In genomic region chr2:6481966-6482365, GRCm38 (mm10) we compare ENCODE assay signal across 33 mouse cellular contexts.
"Had no signal": no experiment of that assay in that cellular context is flagged by ENCODE, and none has a peak within 500 bp of the region (broad histone marks: within the 10 kb centered on the region; RNA-seq: fewer than 3 reads in every experiment).

No protein-coding gene starts in this region.

- H3K4me3 ChIP-seq: heart, embryonic 12.5 days; heart, embryonic 13.5 days; heart, embryonic 15.5 days; hindbrain, embryonic 10.5 days; hindbrain, embryonic 12.5 days; hindbrain, embryonic 13.5 days; hindbrain, embryonic 15.5 days; intestine, embryonic 15.5 days; kidney, embryonic 15.5 days; layer of hippocampus, adult 2 months; left cerebral cortex, adult 2 months had no signal

- DNase-seq: heart, postnatal 10 days; heart, postnatal 14 days; heart, postnatal 36 days; heart, postnatal 4 days; kidney, adult 11 months; kidney, adult 18-20 months; kidney, adult 2 months; kidney, adult 8-10 months; kidney, adult 9 months; kidney, postnatal 10 days; kidney, postnatal 14 days; kidney, postnatal 36 days; kidney, postnatal 4 days; layer of hippocampus, adult 9-11 months; layer of hippocampus, postnatal 36 days had no signal

- H3K36me3 ChIP-seq: heart, embryonic 12.5 days; heart, embryonic 13.5 days; heart, embryonic 15.5 days; hindbrain, embryonic 10.5 days; hindbrain, embryonic 12.5 days; hindbrain, embryonic 13.5 days; hindbrain, embryonic 15.5 days; intestine, embryonic 15.5 days; kidney, embryonic 15.5 days had no signal

- H3K4me2 ChIP-seq: heart, embryonic 12.5 days; heart, embryonic 13.5 days; heart, embryonic 15.5 days; hindbrain, embryonic 12.5 days; hindbrain, embryonic 13.5 days; hindbrain, embryonic 14.5 days; hindbrain, embryonic 15.5 days; intestine, embryonic 15.5 days; kidney, embryonic 15.5 days had no signal

- H3K27me3 ChIP-seq: heart, embryonic 12.5 days; heart, embryonic 13.5 days; heart, embryonic 15.5 days; hindbrain, embryonic 12.5 days; hindbrain, embryonic 13.5 days; hindbrain, embryonic 15.5 days; intestine, embryonic 15.5 days; kidney, embryonic 15.5 days had no signal

- H3K9ac ChIP-seq: heart, embryonic 12.5 days; heart, embryonic 15.5 days; hindbrain, embryonic 12.5 days; hindbrain, embryonic 13.5 days; hindbrain, embryonic 14.5 days; hindbrain, embryonic 15.5 days; intestine, embryonic 15.5 days; kidney, embryonic 15.5 days had no signal

- H3K9me3 ChIP-seq: heart, embryonic 12.5 days; heart, embryonic 13.5 days; heart, embryonic 15.5 days; hindbrain, embryonic 10.5 days; hindbrain, embryonic 12.5 days; hindbrain, embryonic 13.5 days; hindbrain, embryonic 15.5 days; intestine, embryonic 15.5 days; kidney, embryonic 15.5 days had no signal

- H3K27ac ChIP-seq: hindbrain, postnatal 0 days; intestine, embryonic 15.5 days; kidney, embryonic 15.5 days; kidney, postnatal 0 days; layer of hippocampus, adult 2 months; left cerebral cortex, adult 2 months had no signal

- ATAC-seq: hindbrain, embryonic 16.5 days; hindbrain, postnatal 0 days; inflammation-experienced regulatory T-cells, adult 6 months; intestine, embryonic 15.5 days; intestine, embryonic 16.5 days; intestine, postnatal 0 days had no signal
